Mouse (Mus musculus) E14TG2a.4 (cell line): Measurements from ENCODE around the gene Whrn.
A peak's percentile ranks its signal among the peaks of the same experiment; 100 is the strongest.

Experiments
- H3K27me3 ChIP-seq: 2 replicates; pipeline ENCODE4 v1.6.1; 2014; ENCODE audit warnings: low read length, control low read depth; ENCODE audit not compliant: insufficient read depth
- H3K36me3 ChIP-seq: 2 replicates; pipeline ENCODE4 v1.6.1; 2014; ENCODE audit warnings: low read length, control low read depth; ENCODE audit not compliant: insufficient read depth
- H3K4me1 ChIP-seq: replicated peaks from 2 replicates; pipeline ENCODE4 v1.6.1; 2014; ENCODE audit warnings: low read depth, low read length, control low read depth
- H3K4me3 ChIP-seq: replicated peaks from 2 replicates; pipeline ENCODE4 v1.5.1; 2014; ENCODE audit warnings: mild to moderate bottlenecking, low read length
- H3K9me3 ChIP-seq: 2 replicates; pipeline ENCODE4 v1.6.1; 2014; ENCODE audit warnings: low read length, control low read depth
- CTCF ChIP-seq: conservative IDR thresholded peaks from 2 replicates; pipeline ENCODE4 v1.5.1; 2014; ENCODE audit warnings: low read length
- NANOG ChIP-seq: IDR thresholded peaks from 2 replicates; pipeline ENCODE4 v1.6.1; 2014; ENCODE audit warnings: borderline replicate concordance, low read length, mixed read lengths
- POU5F1 ChIP-seq: IDR thresholded peaks from 2 replicates; pipeline ENCODE4 v1.6.1; 2014; ENCODE audit warnings: low read length, borderline replicate concordance

Whrn gene

GRCm38 (mm10) chr4:63495915-63496278, at the start of gene Whrn:
Whrn (minus strand) TSS chr4:63495991.
- Histone ChIP-seq H3K4me3 (peak within 1 kb of the TSS; percentile 90), H3K4me1 (peaks cover 20% of the 10 kb centered on the region), H3K9me3 (no peaks in the 10 kb centered on the region), H3K36me3 (peaks cover 12% of the 10 kb centered on the region), H3K27me3 (peaks cover 36% of the 10 kb centered on the region)
- no peak for TF ChIP-seq POU5F1
- no peak for TF ChIP-seq NANOG
- TF ChIP-seq CTCF: no peak

- Histone ChIP-seq H3K4me3 (peak overlapping the region; percentile 85), H3K36me3 (peaks cover 39% of the 10 kb centered on the region), H3K4me1 (peaks cover 41% of the 10 kb centered on the region), H3K27me3 (no peaks in the 10 kb centered on the region), H3K9me3 (no peaks in the 10 kb centered on the region)
- TF ChIP-seq POU5F1: no peak
- no peak for TF ChIP-seq CTCF
- TF ChIP-seq NANOG: no peak
Measured at GRCm38 (mm10) chr4:63545231-63545958, 49.6 kb upstream of the Whrn start.

DNA sequence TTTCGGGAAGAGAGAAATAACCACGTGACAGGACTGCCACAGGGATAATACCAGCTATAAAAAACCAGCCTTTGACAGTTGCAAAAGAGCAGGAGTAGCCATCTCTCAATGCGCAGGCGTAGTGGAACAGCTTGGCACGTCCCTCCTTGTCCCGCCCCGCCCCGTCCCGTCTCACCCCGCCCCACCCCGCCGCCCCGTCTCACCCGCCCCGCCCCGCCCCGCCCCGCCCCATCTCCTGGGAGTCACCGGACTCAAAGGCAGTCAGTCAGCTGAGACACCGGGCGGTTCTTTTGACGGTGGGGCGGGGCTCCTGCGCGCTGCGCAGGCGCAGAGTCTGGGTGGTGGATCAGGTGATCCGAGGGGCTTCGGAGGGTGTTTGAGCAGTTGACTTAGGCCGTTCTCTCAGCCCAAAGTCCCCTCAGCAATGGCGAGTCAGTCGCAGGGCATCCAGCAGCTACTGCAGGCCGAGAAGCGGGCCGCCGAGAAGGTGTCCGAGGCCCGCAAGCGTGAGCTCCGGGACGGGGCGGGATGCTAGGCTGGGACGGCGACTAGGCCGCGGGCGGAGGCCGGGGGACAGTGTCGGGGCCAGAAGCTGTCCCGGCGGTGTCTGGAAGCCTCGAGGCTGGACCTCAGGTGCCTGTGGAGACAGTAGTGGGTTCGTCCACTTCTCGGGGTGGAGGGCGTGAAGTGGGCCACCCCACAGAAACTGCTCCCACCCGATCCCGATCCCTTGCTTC, 48.9 kb upstream of the Whrn start, which contains the start of gene Atp6v1g1:
Gene Atp6v1g1, plus strand, starts transcription at position 279 of the 737 bp plus-strand sequence.
- no peak for TF ChIP-seq CTCF
- no peak for TF ChIP-seq NANOG
- TF ChIP-seq POU5F1: no peak
- peaks cover 37% of the 10 kb centered on the region for H3K36me3 ChIP-seq
- H3K4me1 ChIP-seq: peaks cover 41% of the 10 kb centered on the region
- H3K27me3 ChIP-seq: no peaks in the 10 kb centered on the region
- no peaks in the 10 kb centered on the region for H3K9me3 ChIP-seq
- peak within 1 kb of the TSS; percentile 85 for H3K4me3 ChIP-seq

- TF ChIP-seq CTCF: no peak
- no peak for TF ChIP-seq NANOG
- no peak for TF ChIP-seq POU5F1
- peaks cover 29% of the 10 kb centered on the region for H3K36me3 ChIP-seq
- no peaks in the 10 kb centered on the region for H3K9me3 ChIP-seq
- peaks cover 41% of the 10 kb centered on the region for H3K4me1 ChIP-seq
- H3K27me3 ChIP-seq: no peaks in the 10 kb centered on the region
- H3K4me3 ChIP-seq: peak overlapping the region; percentile 41; the same call in 1 of the 2 replicates
Measured at GRCm38 (mm10) chr4:63543746-63544493, 48.1 kb upstream of the Whrn start.

DNA sequence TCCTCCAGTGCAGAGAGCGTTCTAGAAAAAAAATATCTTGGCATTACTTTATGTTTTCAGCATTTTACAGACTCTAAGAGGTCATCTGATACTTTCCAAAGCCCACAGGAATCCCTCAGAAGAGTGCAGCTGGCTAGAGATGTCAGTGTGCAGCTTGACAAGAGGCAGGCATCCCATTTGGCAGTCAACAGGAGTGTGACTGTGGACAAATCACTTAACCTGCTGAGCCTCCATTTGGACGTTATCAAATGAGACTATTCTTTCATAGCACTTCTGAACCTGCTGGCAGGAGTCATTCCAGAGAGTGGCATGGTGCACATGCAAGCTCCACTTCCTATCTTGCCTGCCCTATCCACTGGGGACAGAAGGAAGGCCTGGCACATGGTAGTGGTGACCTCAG, 46.4 kb upstream of the Whrn start:
- Histone ChIP-seq H3K4me3 (no peak overlapping the region), H3K4me1 (peaks cover 26% of the 10 kb centered on the region), H3K36me3 (peaks cover 13% of the 10 kb centered on the region), H3K27me3 (0 out of 2 replicates have a peak, but pooled peaks cover 1% of the 10 kb centered on the region), H3K9me3 (no peaks in the 10 kb centered on the region)
- TF ChIP-seq NANOG (no peak), CTCF (no peak), POU5F1 (no peak)

DNA sequence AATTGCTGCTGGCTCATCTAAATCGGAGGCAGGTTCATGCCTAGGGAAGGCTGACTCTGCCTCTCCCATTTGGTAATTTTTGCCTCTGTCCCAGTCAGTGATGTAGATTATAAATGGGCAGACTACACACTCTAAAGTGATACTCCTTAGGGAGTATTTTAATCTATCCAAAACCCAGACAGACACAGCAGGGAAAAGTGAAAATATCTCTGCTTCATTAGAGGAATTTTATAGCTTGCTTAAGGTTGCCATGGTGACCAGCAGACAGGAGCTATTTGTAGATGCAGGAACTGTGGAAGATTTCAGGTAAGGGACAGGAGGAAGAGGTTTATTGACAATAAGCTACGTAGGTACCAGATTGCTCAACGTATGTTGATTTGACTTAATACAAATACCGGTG, 41.8 kb upstream of the Whrn start:
- peaks cover 8% of the 10 kb centered on the region for H3K27me3 ChIP-seq
- no peaks in the 10 kb centered on the region for H3K4me1 ChIP-seq
- TF ChIP-seq NANOG (no peak), CTCF (no peak), POU5F1 (no peak)
- H3K9me3 ChIP-seq: no peaks in the 10 kb centered on the region
- no peaks in the 10 kb centered on the region for H3K36me3 ChIP-seq
- no peak overlapping the region for H3K4me3 ChIP-seq

DNA sequence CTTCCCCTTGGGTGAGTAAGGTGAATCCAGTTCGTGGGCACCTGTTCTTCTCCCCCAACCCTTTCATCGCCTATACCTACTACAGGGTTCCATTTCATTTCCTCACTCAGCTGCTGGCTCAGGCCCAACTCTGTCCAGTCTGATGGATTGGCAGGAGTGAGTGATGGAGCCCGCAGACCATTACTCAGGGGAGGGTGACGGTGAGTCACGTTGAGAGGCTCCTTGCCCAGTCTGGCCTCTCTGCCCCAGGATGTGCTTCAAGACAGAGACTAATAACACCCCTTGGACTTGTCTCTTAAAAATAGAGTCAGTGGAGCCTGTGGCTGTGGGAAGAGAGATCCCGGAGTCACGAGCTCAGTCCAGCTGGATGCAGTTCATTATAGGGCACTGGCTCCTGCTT, 34.6 kb upstream of the Whrn start:
- H3K9me3 ChIP-seq: no peaks in the 10 kb centered on the region
- no peak overlapping the region for H3K4me3 ChIP-seq
- peaks cover 11% of the 10 kb centered on the region for H3K27me3 ChIP-seq
- no peak for TF ChIP-seq CTCF
- TF ChIP-seq NANOG: no peak
- no peak for TF ChIP-seq POU5F1
- peaks cover 2% of the 10 kb centered on the region for H3K4me1 ChIP-seq
- H3K36me3 ChIP-seq: no peaks in the 10 kb centered on the region

- peaks cover 11% of the 10 kb centered on the region for H3K27me3 ChIP-seq
- no peaks in the 10 kb centered on the region for H3K9me3 ChIP-seq
- H3K36me3 ChIP-seq: no peaks in the 10 kb centered on the region
- no peak for TF ChIP-seq POU5F1
- no peak for TF ChIP-seq NANOG
- TF ChIP-seq CTCF: no peak
- no peak overlapping the region for H3K4me3 ChIP-seq
- H3K4me1 ChIP-seq: peaks cover 6% of the 10 kb centered on the region
Measured at GRCm38 (mm10) chr4:63528946-63529345, 33.2 kb upstream of the Whrn start.
